Mouse (Mus musculus) embryonic facial prominence, embryonic 11.5 days (tissue): Measurements from ENCODE around the gene Il17c. TPM values are rescaled to one million over a fixed set of nuclear protein-coding genes. Genes with fewer than 3 reads are reported as not detected.

Source experiments
- ATAC-seq: fragments of 200-750 bp; cut with Nextera tagmentation; replicated peaks from 2 replicates; pipeline ENCODE4 v1.8.0; 2017; ENCODE audit warnings: low read depth; ENCODE audit not compliant: insufficient number of reproducible peaks, low FRiP score, low TSS enrichment
- DNase-seq: peaks from one replicate; pipeline ENCODE4 v3.0.0-alpha.2; 2015; ENCODE audit warnings: low spot score
- H3K27ac ChIP-seq: fragments of 300-500 bp; sonication (generic); replicated peaks from 2 replicates; pipeline ENCODE4 v1.5.1; 2014; ENCODE audit warnings: mild to moderate bottlenecking, low read depth, low read length, control low read depth
- H3K27me3 ChIP-seq: fragments of 300-500 bp; sonication (generic); 2 replicates; pipeline ENCODE4 v1.6.1; 2014; ENCODE audit warnings: mild to moderate bottlenecking, low read length, moderate library complexity, mixed read lengths; ENCODE audit not compliant: control insufficient read depth, insufficient read depth
- H3K36me3 ChIP-seq: fragments of 300-500 bp; sonication (generic); replicated peaks from 2 replicates; pipeline ENCODE4 v1.6.1; 2014; ENCODE audit warnings: low read depth, mild to moderate bottlenecking, low read length, moderate library complexity, mixed read lengths; ENCODE audit not compliant: control insufficient read depth, insufficient read depth
- H3K4me1 ChIP-seq: fragments of 300-500 bp; sonication (generic); 2 replicates; pipeline ENCODE4 v1.6.1; 2014; ENCODE audit warnings: low read length, mixed read lengths; ENCODE audit not compliant: control insufficient read depth, insufficient read depth
- H3K4me2 ChIP-seq: fragments of 300-500 bp; sonication (generic); 2 replicates; pipeline ENCODE4 v1.6.1; 2014; ENCODE audit warnings: low read depth, mild to moderate bottlenecking, control low read depth, low read length, moderate library complexity
- H3K4me3 ChIP-seq: fragments of 300-500 bp; sonication (generic); 2 replicates; pipeline ENCODE4 v1.5.1; 2014; ENCODE audit warnings: low read depth, low read length, control low read depth
- H3K9ac ChIP-seq: fragments of 300-500 bp; sonication (generic); replicated peaks from 2 replicates; pipeline ENCODE4 v1.6.1; 2014; ENCODE audit warnings: mild to moderate bottlenecking, control low read depth, low read length
- H3K9me3 ChIP-seq: fragments of 300-500 bp; sonication (generic); replicated peaks from 2 replicates; pipeline ENCODE4 v1.6.1; 2016; ENCODE audit warnings: mild to moderate bottlenecking, low read length, inconsistent platforms, mixed read lengths; ENCODE audit not compliant: control insufficient read depth
- WGBS: fragments of 180-500 bp; shearing (Covaris S2); extraction: QIAGEN DNeasy Blood & Tissue Kit; methylation state at CpG from one replicate; pipeline ENCODE4 v1.1.7; 2014; 5-methylcytosine and 5-hydroxymethylcytosine counted together
- polyA plus RNA-seq: library from polyadenylated mRNA; unstranded; fragments of >200 nt; fragmentation: Nextera tagmentation; extraction: Ambion mirVana; gene quantifications from 2 replicates; pipeline ENCODE4 v1.2.1, GENCODE M21; 2014

Il17c gene
- polyA plus RNA-seq, 1 experiment from 2014 or later, result not detected

- Histone ChIP-seq H3K9ac (no peak overlapping the region), H3K36me3 (peaks cover 12% of the 10 kb centered on the region), H3K9me3 (no peaks in the 10 kb centered on the region), H3K4me3 (no peak overlapping the region), H3K4me1 (no peaks in the 10 kb centered on the region), H3K27ac (no peak overlapping the region), H3K4me2 (no peak overlapping the region), H3K27me3 (no peaks in the 10 kb centered on the region)
- DNase-seq (no peak), ATAC-seq (no peak)
Measured at GRCm38 (mm10) chr8:122393717-122394116, 28.1 kb upstream of the Il17c start.

GRCm38 (mm10) chr8:122395291-122395690, 26.5 kb upstream of the Il17c start:
- H3K9me3 ChIP-seq, result no peaks in the 10 kb centered on the region
- H3K36me3 ChIP-seq, result peaks cover 6% of the 10 kb centered on the region
- H3K27me3 ChIP-seq, result no peaks in the 10 kb centered on the region
- H3K4me1 ChIP-seq, result no peaks in the 10 kb centered on the region
- no peak overlapping the region for H3K4me3 ChIP-seq
- no peak overlapping the region for H3K27ac ChIP-seq
- DNase-seq, result no peak
- no peak overlapping the region for H3K9ac ChIP-seq
- no peak overlapping the region for H3K4me2 ChIP-seq
- WGBS, result 86% methylated on average over 6 of the region's 6 CpGs
- ATAC-seq, result no peak

- Histone ChIP-seq H3K36me3 (peaks cover 14% of the 10 kb centered on the region), H3K4me2 (no peak overlapping the region), H3K9me3 (no peaks in the 10 kb centered on the region), H3K27me3 (no peaks in the 10 kb centered on the region), H3K4me3 (no peak overlapping the region), H3K4me1 (no peaks in the 10 kb centered on the region), H3K27ac (no peak overlapping the region), H3K9ac (no peak overlapping the region)
- DNase-seq (no peak), ATAC-seq (no peak)
- 93% methylated on average over 9 of the region's 9 CpGs for WGBS
Measured at GRCm38 (mm10) chr8:122398186-122398585, 23.6 kb upstream of the Il17c start.

- no peak overlapping the region for H3K4me3 ChIP-seq
- H3K36me3 ChIP-seq, result peaks cover 35% of the 10 kb centered on the region
- H3K27ac ChIP-seq, result no peak overlapping the region
- no peaks in the 10 kb centered on the region for H3K27me3 ChIP-seq
- H3K4me1 ChIP-seq, result no peaks in the 10 kb centered on the region
- H3K4me2 ChIP-seq, result no peak overlapping the region
- no peak for DNase-seq
- H3K9me3 ChIP-seq, result no peaks in the 10 kb centered on the region
- ATAC-seq, result no peak
- WGBS, result 91% methylated on average over 9 of the region's 9 CpGs
- H3K9ac ChIP-seq, result no peak overlapping the region
Measured at GRCm38 (mm10) chr8:122405146-122405805, 16.5 kb upstream of the Il17c start.

- H3K27ac ChIP-seq, result no peak overlapping the region
- H3K36me3 ChIP-seq, result peaks cover 27% of the 10 kb centered on the region
- DNase-seq (no peak), ATAC-seq (no peak)
- H3K9ac ChIP-seq, result no peak overlapping the region
- H3K27me3 ChIP-seq, result no peaks in the 10 kb centered on the region
- no peaks in the 10 kb centered on the region for H3K4me1 ChIP-seq
- H3K4me2 ChIP-seq, result no peak overlapping the region
- no peaks in the 10 kb centered on the region for H3K9me3 ChIP-seq
- WGBS, result 94% methylated on average over 7 of the region's 7 CpGs
- H3K4me3 ChIP-seq, result no peak overlapping the region
Measured at GRCm38 (mm10) chr8:122407678-122408077, 14.1 kb upstream of the Il17c start.

GRCm38 (mm10) chr8:122414311-122414710, 7.5 kb upstream of the Il17c start:
- H3K27ac ChIP-seq, result no peak overlapping the region
- H3K27me3 ChIP-seq, result no peaks in the 10 kb centered on the region
- no peak overlapping the region for H3K4me3 ChIP-seq
- DNase-seq, result no peak
- no peak overlapping the region for H3K9ac ChIP-seq
- no peak overlapping the region for H3K4me2 ChIP-seq
- no peaks in the 10 kb centered on the region for H3K4me1 ChIP-seq
- no peaks in the 10 kb centered on the region for H3K9me3 ChIP-seq
- no peak for ATAC-seq
- 90% methylated on average over 9 of the region's 9 CpGs for WGBS
- H3K36me3 ChIP-seq, result peaks cover 19% of the 10 kb centered on the region

DNA sequence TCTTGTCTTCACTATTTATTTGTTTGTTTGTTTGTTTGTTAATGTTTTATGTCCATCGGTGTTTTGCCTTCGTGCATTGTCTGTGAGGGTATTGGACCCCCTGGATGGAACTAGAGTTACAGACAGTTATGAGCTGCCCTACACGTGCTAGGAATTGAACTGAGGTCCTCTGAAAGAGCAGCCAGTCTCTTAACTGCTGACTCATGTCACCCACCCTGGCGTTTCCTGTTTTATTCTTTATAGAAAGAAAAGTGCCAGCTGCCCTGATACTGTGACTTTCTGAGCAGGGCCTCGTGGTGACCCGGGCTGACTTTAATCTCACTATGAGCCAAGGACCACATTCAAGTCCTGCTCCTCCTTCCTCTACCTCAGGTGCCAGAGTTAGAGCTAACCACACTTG, 6.3 kb upstream of the Il17c start:
- peaks cover 15% of the 10 kb centered on the region for H3K36me3 ChIP-seq
- no peak for ATAC-seq
- WGBS, result 91% methylated on average over 6 of the region's 6 CpGs
- H3K27me3 ChIP-seq, result no peaks in the 10 kb centered on the region
- no peaks in the 10 kb centered on the region for H3K4me1 ChIP-seq
- H3K4me3 ChIP-seq, result no peak overlapping the region
- H3K27ac ChIP-seq, result no peak overlapping the region
- no peak for DNase-seq
- no peaks in the 10 kb centered on the region for H3K9me3 ChIP-seq
- no peak overlapping the region for H3K4me2 ChIP-seq
- no peak overlapping the region for H3K9ac ChIP-seq

GRCm38 (mm10) chr8:122419881-122420555, 1.8 kb upstream of the Il17c start:
- ATAC-seq, result no peak
- Histone ChIP-seq H3K9me3 (no peaks in the 10 kb centered on the region), H3K27ac (no peak overlapping the region), H3K4me2 (no peak overlapping the region), H3K36me3 (peaks cover 3% of the 10 kb centered on the region), H3K9ac (no peak overlapping the region), H3K4me3 (no peak overlapping the region), H3K27me3 (no peaks in the 10 kb centered on the region), H3K4me1 (no peaks in the 10 kb centered on the region)
- DNase-seq, result no peak
- 70% methylated on average over 9 of the region's 9 CpGs for WGBS
